Mouse (Mus musculus) macrophage (primary cell): Measurements from ENCODE around the gene Rab11b. TPM values are rescaled to one million over a fixed set of nuclear protein-coding genes. Genes with fewer than 3 reads are reported as not detected.
"Not testable (repeated sequence)": the region's sequence is repeated elsewhere in the genome, so short reads cannot be mapped to it uniquely, and the experiment has no call there.

Experiments
- H3K27ac ChIP-seq: fragments of 350-480 bp; formaldehyde crosslinking; 2 replicates; pipeline ENCODE4 v1.9.0; 2021
- H3K36me3 ChIP-seq: fragments of 350-480 bp; formaldehyde crosslinking; 2 replicates; pipeline ENCODE4 v1.9.0; 2021; ENCODE audit errors: inconsistent target
- H3K4me3 ChIP-seq: fragments of 350-480 bp; formaldehyde crosslinking; 2 replicates; pipeline ENCODE4 v1.9.0; 2021; ENCODE audit errors: inconsistent target
- H3K79me2 ChIP-seq: fragments of 350-480 bp; formaldehyde crosslinking; 2 replicates; pipeline ENCODE4 v1.9.0; 2021; ENCODE audit errors: inconsistent target
- WGBS: methylation state at CpG from one replicate; pipeline ENCODE4 v1.1.7; 2026; ENCODE audit warnings: inconsistent platforms; ENCODE audit not compliant: missing documents; 5-methylcytosine and 5-hydroxymethylcytosine counted together
- polyA plus RNA-seq: library from polyadenylated mRNA; stranded (reverse); fragments of 250-400 nt; gene quantifications from 3 replicates; pipeline ENCODE4 v1.2.4, GENCODE M21; 2018; ENCODE audit warnings: inconsistent platforms

Rab11b gene
- polyA plus RNA-seq, 1 experiment from 2014 or later = 115 TPM

GRCm38 (mm10) chr17:33752297-33752696, 8.0 kb downstream of the Rab11b start:
- Histone ChIP-seq H3K79me2 (peaks cover 81% of the 10 kb centered on the region), H3K4me3 (no peak overlapping the region), H3K36me3 (peaks cover 24% of the 10 kb centered on the region), H3K27ac (no peak overlapping the region)
- WGBS = 97% methylated on average over 2 of the region's 2 CpGs

DNA sequence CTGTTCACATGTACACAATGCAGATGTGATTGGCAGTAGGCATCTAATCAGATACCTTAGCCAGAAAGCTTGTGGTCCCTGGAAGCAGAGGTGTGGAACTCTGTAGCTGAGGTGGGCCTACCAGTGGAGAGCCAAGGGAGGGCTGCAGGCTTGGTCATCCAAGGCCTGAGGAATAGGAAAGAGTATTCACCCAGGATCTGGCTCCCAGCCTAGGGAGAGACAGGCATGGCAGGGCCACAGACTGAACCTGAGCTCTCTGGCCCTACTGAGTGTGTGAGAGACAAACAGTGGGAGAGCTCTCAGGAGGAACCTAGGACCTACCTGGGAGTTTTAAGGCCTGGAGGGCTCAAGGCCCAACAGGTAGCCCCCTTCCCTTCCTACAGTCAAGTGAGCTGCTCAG, 9.1 kb downstream of the Rab11b start:
- Histone ChIP-seq H3K79me2 (peaks cover 70% of the 10 kb centered on the region), H3K4me3 (no peak overlapping the region), H3K27ac (no peak overlapping the region), H3K36me3 (peaks cover 24% of the 10 kb centered on the region)

DNA sequence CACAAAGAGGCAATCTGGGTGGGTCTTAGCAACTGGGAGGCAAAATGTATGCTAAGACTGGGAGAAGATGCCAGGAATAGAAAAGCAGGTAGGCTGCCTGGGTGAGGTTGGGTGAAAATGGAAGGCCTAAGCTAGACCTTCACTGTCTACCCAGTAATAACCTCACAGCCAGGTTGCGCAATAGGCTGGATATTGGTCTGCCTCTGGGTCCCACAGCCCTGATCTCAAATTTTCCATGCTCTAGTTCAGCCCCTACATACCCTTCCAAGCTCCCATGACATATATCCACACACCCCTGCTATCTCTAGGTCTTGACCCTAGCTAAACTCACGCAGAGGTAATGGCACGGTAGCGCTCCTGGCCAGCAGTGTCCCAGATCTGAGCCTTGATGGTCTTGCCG, 10.9 kb downstream of the Rab11b start:
- 94% methylated on average over 4 of the region's 5 CpGs for WGBS
- no peak overlapping the region for H3K4me3 ChIP-seq
- peaks cover 24% of the 10 kb centered on the region for H3K36me3 ChIP-seq
- H3K79me2 ChIP-seq = peaks cover 52% of the 10 kb centered on the region
- no peak overlapping the region for H3K27ac ChIP-seq

- H3K36me3 ChIP-seq = peaks cover 19% of the 10 kb centered on the region
Observed at GRCm38 (mm10) chr17:33746011-33746410, 14.3 kb downstream of the Rab11b start.

GRCm38 (mm10) chr17:33744686-33745384, 15.5 kb downstream of the Rab11b start:
- no peak overlapping the region for H3K4me3 ChIP-seq
- H3K27ac ChIP-seq = no peak overlapping the region
- WGBS = 89% methylated on average over 5 of the region's 5 CpGs
- H3K36me3 ChIP-seq = peaks cover 16% of the 10 kb centered on the region
- peaks cover 6% of the 10 kb centered on the region; the same call in 1 of the 2 replicates for H3K79me2 ChIP-seq

More at GRCm38 (mm10) chr17:33746011-33746410, 14.3 kb downstream of the Rab11b start:
- 50% methylated on average over 2 of the region's 2 CpGs for WGBS
- no peak overlapping the region for H3K27ac ChIP-seq
- H3K4me3 ChIP-seq = no peak overlapping the region
- H3K79me2 ChIP-seq = peaks cover 18% of the 10 kb centered on the region

- H3K27ac ChIP-seq = no peak overlapping the region
- no peak overlapping the region for H3K4me3 ChIP-seq
- no peaks in the 10 kb centered on the region for H3K79me2 ChIP-seq
- no peaks in the 10 kb centered on the region for H3K36me3 ChIP-seq
- 100% methylated on average over 1 of the region's 1 CpGs for WGBS
Observed at GRCm38 (mm10) chr17:33742420-33742819, 17.9 kb downstream of the Rab11b start.

DNA sequence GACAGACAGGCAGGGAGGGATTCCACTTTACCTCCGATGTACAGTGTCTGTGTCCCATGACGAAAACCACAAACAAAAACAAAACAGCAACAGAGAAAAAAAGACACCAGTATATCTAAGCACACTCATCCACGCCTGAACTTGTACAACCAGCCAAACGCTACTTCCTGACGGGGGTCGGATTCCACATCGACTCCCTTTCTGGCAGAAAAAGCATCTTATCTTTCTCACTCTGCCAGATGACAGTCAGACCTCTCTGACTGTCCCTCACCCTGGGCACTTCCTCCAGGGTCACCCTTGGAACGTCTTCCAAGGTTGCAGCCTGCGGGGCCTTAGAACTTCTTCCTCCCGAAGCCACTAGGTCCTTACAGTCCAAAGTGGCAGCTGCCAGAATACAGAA, 26.8 kb downstream of the Rab11b start:
- WGBS = 94% methylated on average over 10 of the region's 10 CpGs
- H3K79me2 ChIP-seq, H3K36me3 ChIP-seq, H3K4me3 ChIP-seq, H3K27ac ChIP-seq: not testable (repeated sequence)

- not testable (repeated sequence) for H3K27ac ChIP-seq, H3K4me3 ChIP-seq, H3K79me2 ChIP-seq, H3K36me3 ChIP-seq
- WGBS = 94% methylated on average over 9 of the region's 9 CpGs
Observed at GRCm38 (mm10) chr17:33732556-33733083, 27.7 kb downstream of the Rab11b start.

- no peaks in the 10 kb centered on the region for H3K36me3 ChIP-seq
- 42% methylated on average over 2 of the region's 2 CpGs for WGBS
Observed at GRCm38 (mm10) chr17:33729215-33729614, 31.1 kb downstream of the Rab11b start.

GRCm38 (mm10) chr17:33728396-33728795, 31.9 kb downstream of the Rab11b start:
- 86% methylated on average over 2 of the region's 2 CpGs for WGBS
- H3K79me2 ChIP-seq = no peaks in the 10 kb centered on the region
- H3K4me3 ChIP-seq = no peak overlapping the region
- H3K27ac ChIP-seq = no peak overlapping the region
- no peaks in the 10 kb centered on the region for H3K36me3 ChIP-seq

More at GRCm38 (mm10) chr17:33729215-33729614, 31.1 kb downstream of the Rab11b start:
- no peak overlapping the region for H3K27ac ChIP-seq
- no peak overlapping the region for H3K4me3 ChIP-seq
- H3K79me2 ChIP-seq = no peaks in the 10 kb centered on the region

DNA sequence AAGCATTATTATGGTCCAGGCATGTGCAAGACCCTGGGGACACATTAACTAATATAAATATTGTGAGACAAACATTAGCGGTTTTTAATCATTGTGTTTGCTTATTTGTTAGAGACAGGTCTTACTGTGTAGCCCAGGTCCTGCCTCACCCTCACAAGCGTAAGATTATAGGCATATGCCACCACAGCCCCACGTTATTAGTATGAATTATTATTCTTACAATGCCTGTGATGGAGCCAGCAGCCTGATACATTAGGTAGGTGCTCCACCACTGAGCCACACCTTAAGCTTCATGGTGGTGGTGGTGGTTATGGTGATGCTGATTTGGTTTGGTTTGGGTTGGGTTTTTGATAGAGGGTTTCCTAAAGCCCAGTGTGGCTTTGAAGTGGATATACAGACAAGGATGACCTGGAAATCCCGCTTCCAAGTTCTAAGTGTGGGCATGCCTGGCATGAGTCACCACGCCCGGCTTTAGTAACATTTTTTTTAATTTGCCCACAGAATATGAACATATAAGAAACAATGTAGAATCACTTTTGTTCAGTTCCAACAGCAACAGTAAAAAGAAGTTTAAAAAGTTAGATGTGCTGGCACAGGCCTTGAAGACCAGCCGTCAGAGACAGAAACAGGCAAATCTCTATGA, 40.5 kb downstream of the Rab11b start:
- no peaks in the 10 kb centered on the region for H3K36me3 ChIP-seq
- H3K27ac ChIP-seq = no peak overlapping the region
- H3K79me2 ChIP-seq = peaks cover 22% of the 10 kb centered on the region; the same call in 1 of the 2 replicates
- 95% methylated on average over 7 of the region's 7 CpGs for WGBS
- no peak overlapping the region for H3K4me3 ChIP-seq

DNA sequence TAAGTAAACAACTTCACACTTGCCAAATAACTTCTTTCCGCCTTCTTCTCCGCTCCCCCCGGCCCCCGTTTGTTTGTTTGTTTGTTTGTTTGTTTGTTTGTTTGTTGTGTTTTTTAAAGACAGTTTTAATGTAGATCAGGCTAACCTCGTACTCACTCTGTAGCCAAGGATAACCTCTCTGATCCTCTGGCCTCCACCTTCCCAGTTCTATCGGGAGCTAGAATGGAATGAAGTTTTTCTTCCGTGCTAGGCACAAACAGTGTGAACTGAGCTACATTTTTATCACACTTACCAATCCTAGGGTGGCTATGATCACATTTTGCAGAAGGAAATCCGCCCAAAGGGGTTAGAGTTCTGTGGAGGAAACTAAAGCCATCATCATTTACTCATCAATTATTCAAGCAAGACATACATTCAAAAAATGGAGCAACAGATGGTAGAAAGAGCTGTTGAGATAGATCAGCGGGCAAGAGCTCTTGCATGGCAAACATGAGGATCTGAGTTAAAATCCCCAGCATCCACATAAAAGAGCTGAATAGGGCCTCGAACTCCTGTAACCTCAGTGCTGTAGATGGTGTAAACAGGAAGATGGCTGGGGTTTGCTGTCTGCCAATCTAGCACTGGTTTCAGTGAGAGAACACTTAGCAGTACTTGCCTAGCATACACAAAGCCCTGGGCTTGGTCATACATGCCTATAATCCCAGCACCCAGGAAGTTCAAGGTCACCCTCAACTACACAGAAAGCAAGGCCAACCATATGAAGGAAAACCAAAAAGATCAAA, 41.2 kb downstream of the Rab11b start:
- H3K79me2 ChIP-seq = peaks cover 29% of the 10 kb centered on the region; the same call in 1 of the 2 replicates
- no peak overlapping the region for H3K4me3 ChIP-seq
- H3K27ac ChIP-seq = no peak overlapping the region
- WGBS = 60% methylated on average over 10 of the region's 10 CpGs
- no peaks in the 10 kb centered on the region for H3K36me3 ChIP-seq

GRCm38 (mm10) chr17:33718384-33718881, 41.9 kb downstream of the Rab11b start, which contains the start of gene March2:
TSS of gene March2 (minus strand) at chr17:33718670.
- under 1% methylated on average over 35 of the region's 46 CpGs for WGBS
- Histone ChIP-seq H3K79me2 (peaks cover 34% of the 10 kb centered on the region; the same call in 1 of the 2 replicates), H3K27ac (peak within 1 kb of the TSS; percentile 29; the same call in 1 of the 2 replicates), H3K4me3 (peak within 1 kb of the TSS; percentile 93), H3K36me3 (no peaks in the 10 kb centered on the region)

- Histone ChIP-seq H3K79me2 (peaks cover 39% of the 10 kb centered on the region; the same call in 1 of the 2 replicates), H3K36me3 (no peaks in the 10 kb centered on the region), H3K27ac (peak overlapping the region; percentile 29; the same call in 1 of the 2 replicates), H3K4me3 (peak overlapping the region; percentile 93)
- WGBS = 8% methylated on average over 8 of the region's 8 CpGs
Observed at GRCm38 (mm10) chr17:33717982-33718381, 42.3 kb downstream of the Rab11b start.
